Mouse (Mus musculus) liver, embryonic 16.5 days (tissue): Measurements from ENCODE around the gene Cdca5. TPM values are rescaled to one million over a fixed set of nuclear protein-coding genes. Genes with fewer than 3 reads are reported as not detected.

Experiments used
- ATAC-seq: fragments of 200-750 bp; cut with Nextera tagmentation; 2 replicates; pipeline ENCODE4 v1.8.0; 2017; ENCODE audit warnings: low read depth, mild to moderate bottlenecking, moderate number of reproducible peaks, moderate library complexity
- H3K27ac ChIP-seq: fragments of 300-500 bp; sonication (generic); 2 replicates; pipeline ENCODE4 v1.5.1; 2014; ENCODE audit warnings: mild to moderate bottlenecking, low read length
- H3K27me3 ChIP-seq: fragments of 300-500 bp; sonication (generic); 2 replicates; pipeline ENCODE4 v1.6.1; 2014; ENCODE audit warnings: low read depth, low read length, mixed read lengths; ENCODE audit not compliant: control insufficient read depth, insufficient read depth
- H3K36me3 ChIP-seq: fragments of 300-500 bp; sonication (generic); 2 replicates; pipeline ENCODE4 v1.6.1; 2014; ENCODE audit warnings: mild to moderate bottlenecking; ENCODE audit not compliant: control insufficient read depth, insufficient read depth
- H3K4me1 ChIP-seq: fragments of 300-500 bp; sonication (generic); 2 replicates; pipeline ENCODE4 v1.6.1; 2014; ENCODE audit warnings: low read depth, low read length, mixed read lengths; ENCODE audit not compliant: control insufficient read depth
- H3K4me2 ChIP-seq: fragments of 300-500 bp; sonication (generic); 2 replicates; pipeline ENCODE4 v1.6.1; 2014; ENCODE audit warnings: low read depth, low read length, mixed read lengths
- H3K4me3 ChIP-seq: fragments of 300-500 bp; sonication (generic); 2 replicates; pipeline ENCODE4 v1.5.1; 2014; ENCODE audit warnings: low read depth, mild to moderate bottlenecking, low read length
- H3K9ac ChIP-seq: fragments of 300-500 bp; sonication (generic); 2 replicates; pipeline ENCODE4 v1.6.1; 2014; ENCODE audit warnings: low read depth, low read length
- H3K9me3 ChIP-seq: fragments of 300-500 bp; sonication (generic); replicated peaks from 2 replicates; pipeline ENCODE4 v1.6.1; 2016; ENCODE audit warnings: low read length; ENCODE audit not compliant: control insufficient read depth
- WGBS: fragments of 180-500 bp; shearing (Covaris S2); extraction: QIAGEN DNeasy Blood & Tissue Kit; methylation state at CpG from one replicate; pipeline ENCODE4 v1.1.7; 2014; ENCODE audit not compliant: insufficient replicate concordance; 5-methylcytosine and 5-hydroxymethylcytosine counted together
- microRNA-seq: library from miRNA; unstranded; fragments of <30 nt; microRNA quantifications from one replicate; pipeline ENCODE4, GENCODE M21; 2016
- polyA plus RNA-seq: library from polyadenylated mRNA; unstranded; fragments of >200 nt; fragmentation: Nextera tagmentation; extraction: Ambion mirVana; gene quantifications from 2 replicates; pipeline ENCODE4 v1.2.1, GENCODE M21; 2015

The Cdca5 gene
- polyA plus RNA-seq, 1 experiment from 2014 or later, result 28.9 TPM

DNA sequence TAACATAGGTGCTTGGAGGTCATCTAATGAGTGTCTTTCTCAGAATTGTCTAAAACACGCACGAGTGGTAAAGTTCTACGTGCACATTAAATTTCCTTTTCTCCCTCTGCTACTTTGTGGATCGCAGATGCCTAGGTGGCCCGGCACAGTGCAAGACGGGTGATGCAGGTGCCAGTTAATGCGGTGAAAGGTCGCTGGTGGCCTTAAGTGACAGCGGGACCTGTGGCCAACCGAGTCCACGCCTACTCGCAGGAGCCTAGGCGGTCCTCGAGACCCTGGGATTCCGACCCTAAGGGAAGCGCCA, 55.5 kb downstream of the Cdca5 start:
- no peak for ATAC-seq
- Histone ChIP-seq H3K36me3 (peaks cover 3% of the 10 kb centered on the region; the same call in 1 of the 2 replicates), H3K27ac (peak overlapping the region; percentile 99), H3K9me3 (no peaks in the 10 kb centered on the region), H3K4me1 (peaks cover 13% of the 10 kb centered on the region), H3K9ac (peak overlapping the region; percentile 81), H3K27me3 (no peaks in the 10 kb centered on the region), H3K4me3 (peak overlapping the region; percentile 75), H3K4me2 (peak overlapping the region; percentile 98)
- WGBS, result 4% methylated on average over 16 of the region's 16 CpGs

DNA sequence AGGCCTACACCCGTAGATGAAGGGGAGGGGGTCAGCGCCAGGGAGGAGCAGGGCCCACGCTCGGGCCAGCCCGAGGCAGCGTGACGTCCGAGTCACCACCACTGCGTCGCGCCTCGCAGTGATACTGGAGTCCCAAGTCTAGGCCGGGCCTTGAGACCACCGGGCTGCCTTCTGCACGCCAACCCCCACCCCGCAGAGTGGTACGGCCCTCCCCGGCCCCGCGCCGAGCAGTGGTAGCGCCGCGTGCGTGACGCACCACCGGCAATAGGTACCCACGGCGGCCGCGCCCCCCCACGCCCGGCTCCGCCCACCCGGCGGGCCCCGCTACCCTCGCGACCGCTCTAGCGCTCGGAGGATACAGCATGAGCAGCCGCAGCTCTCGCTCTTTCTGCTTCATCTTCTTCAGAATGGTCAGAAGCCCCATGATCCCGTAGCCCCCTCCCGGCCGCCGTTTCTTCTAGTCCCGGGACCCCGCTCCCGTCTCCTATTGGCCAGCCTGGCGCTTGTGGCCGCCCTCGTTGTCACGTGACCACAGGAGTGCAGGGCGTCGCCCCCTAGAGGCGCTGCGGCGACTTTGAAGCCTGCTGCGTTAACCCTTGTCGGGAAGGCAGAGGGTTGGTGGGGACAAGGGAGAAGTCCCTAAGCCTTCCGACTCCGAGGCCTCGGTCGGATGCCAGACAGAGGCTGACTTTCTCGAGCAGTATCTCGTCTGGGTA, 56.1 kb downstream of the Cdca5 start, which contains the start of gene Batf2:
Gene Batf2, plus strand, starts transcription at position 306 of the 716 bp plus-strand sequence.
- peak; percentile 91 for ATAC-seq
- H3K27ac ChIP-seq, result peak within 1 kb of the TSS; percentile 99
- H3K9ac ChIP-seq, result peak within 1 kb of the TSS; percentile 81
- H3K4me2 ChIP-seq, result peak within 1 kb of the TSS; percentile 98
- no peaks in the 10 kb centered on the region for H3K9me3 ChIP-seq
- H3K27me3 ChIP-seq, result no peaks in the 10 kb centered on the region
- WGBS, result under 1% methylated on average over 67 of the region's 68 CpGs
- peaks cover 13% of the 10 kb centered on the region for H3K4me1 ChIP-seq
- peak within 1 kb of the TSS; percentile 75 for H3K4me3 ChIP-seq
- H3K36me3 ChIP-seq, result peaks cover 3% of the 10 kb centered on the region; the same call in 1 of the 2 replicates

DNA sequence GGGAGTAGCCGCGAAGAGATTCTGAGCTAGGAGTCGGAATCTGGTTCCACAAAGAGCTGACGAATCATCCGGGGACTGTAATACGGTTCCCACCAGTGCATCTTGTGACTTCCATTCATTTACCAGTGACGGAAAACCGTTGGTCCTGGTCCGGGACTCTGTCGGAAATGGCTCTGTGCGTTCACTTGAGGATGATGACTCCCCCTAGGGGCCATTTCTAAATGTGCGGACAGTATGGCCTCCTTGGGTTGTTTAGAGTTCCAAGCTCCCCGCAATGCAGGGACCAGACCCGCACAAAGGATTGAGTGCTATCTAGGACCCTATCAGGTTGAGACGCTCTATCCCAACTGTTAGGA, 56.6 kb downstream of the Cdca5 start, which contains the start of gene Arl2:
Gene Arl2, minus strand, starts transcription at position 155 of the 356 bp plus-strand sequence.
- ATAC-seq, result peak; percentile 67
- Histone ChIP-seq H3K27ac (peak within 1 kb of the TSS; percentile 99), H3K36me3 (peaks cover 3% of the 10 kb centered on the region; the same call in 1 of the 2 replicates)

More for the DNA sequence above, 56.6 kb downstream of the Cdca5 start, which contains the start of gene Arl2:
- Histone ChIP-seq H3K9ac (peak within 1 kb of the TSS; percentile 81), H3K4me1 (peaks cover 13% of the 10 kb centered on the region), H3K4me3 (peak within 1 kb of the TSS; percentile 75), H3K9me3 (no peaks in the 10 kb centered on the region), H3K4me2 (peak within 1 kb of the TSS; percentile 98), H3K27me3 (no peaks in the 10 kb centered on the region)
- WGBS, result under 1% methylated on average over 15 of the region's 15 CpGs

Small RNA genes within 50 kb of the gene (microRNA-seq; reads per million reads assigned to microRNA genes)
- gene Mir6988, result 0.74 reads per million

Other genes with a start within 250 kb of the Cdca5 start
- gene Frmd8, start 209.7 kb upstream of the Cdca5 start, polyA plus RNA-seq, result 13.9 and 14.0 TPM in 2 replicates
- 6.3 and 6.9 TPM in 2 replicates for gene Slc25a45, start 207.2 kb upstream of the Cdca5 start, polyA plus RNA-seq
- gene Tigd3, start 190.8 kb upstream of the Cdca5 start, polyA plus RNA-seq, result 2.3 and 2.6 TPM in 2 replicates
- 48.4 and 52.8 TPM in 2 replicates for gene Dpf2, start 172.0 kb upstream of the Cdca5 start, polyA plus RNA-seq
- gene Cdc42ep2, start 160.2 kb upstream of the Cdca5 start, polyA plus RNA-seq, result 2.9 and 3.6 TPM in 2 replicates
- gene Pola2, start 120.8 kb upstream of the Cdca5 start, polyA plus RNA-seq, result 47.2 and 48.6 TPM in 2 replicates
- 0.06 TPM in 2 replicates for gene Slc22a20, start 98.8 kb upstream of the Cdca5 start, polyA plus RNA-seq
- 22.2 and 23.4 TPM in 2 replicates for gene Capn1, start 69.1 kb upstream of the Cdca5 start, polyA plus RNA-seq
- gene Syvn1, start 38.4 kb upstream of the Cdca5 start, polyA plus RNA-seq, result 14.4 and 19.0 TPM in 2 replicates
- gene Mrpl49, start 27.2 kb upstream of the Cdca5 start, polyA plus RNA-seq, result 37.4 and 38.5 TPM in 2 replicates
- 440 and 454 TPM in 2 replicates for gene Fau, start 27.1 kb upstream of the Cdca5 start, polyA plus RNA-seq
- gene Znhit2, start 23.8 kb upstream of the Cdca5 start, polyA plus RNA-seq, result 15.3 and 17.7 TPM in 2 replicates
- 48.0 and 53.7 TPM in 2 replicates for gene Tm7sf2, start 16.6 kb upstream of the Cdca5 start, polyA plus RNA-seq
- gene Vps51, start 7.8 kb upstream of the Cdca5 start, polyA plus RNA-seq, result 27.8 and 28.9 TPM in 2 replicates
- gene Tmem262, start 5.0 kb upstream of the Cdca5 start, polyA plus RNA-seq, result not detected in 2 replicates
- gene Gm28374, start 2.7 kb upstream of the Cdca5 start, polyA plus RNA-seq, result 0.38 and 0.41 TPM in 2 replicates
- gene Zfpl1, start within 50 bp of the Cdca5 start, polyA plus RNA-seq, result 19.2 and 21.8 TPM in 2 replicates
- gene AC131692.1, start 9.4 kb downstream of the Cdca5 start, polyA plus RNA-seq, result 0.20 and 0.48 TPM in 2 replicates
- gene Naaladl1, start 20.8 kb downstream of the Cdca5 start, polyA plus RNA-seq, result 2.5 TPM in 2 replicates
- 16.5 and 16.8 TPM in 2 replicates for gene Sac3d1, start 33.7 kb downstream of the Cdca5 start, polyA plus RNA-seq
- gene Snx15, start 43.3 kb downstream of the Cdca5 start, polyA plus RNA-seq, result 54.8 and 61.2 TPM in 2 replicates
- 0.09 and 0.66 TPM in 2 replicates for gene Batf2, start 56.0 kb downstream of the Cdca5 start, polyA plus RNA-seq
- gene Arl2, start 56.6 kb downstream of the Cdca5 start, polyA plus RNA-seq, result 23.5 and 25.1 TPM in 2 replicates
- gene Majin, start 99.4 kb downstream of the Cdca5 start, polyA plus RNA-seq, result not detected in 2 replicates
- gene Gpha2, start 141.4 kb downstream of the Cdca5 start, polyA plus RNA-seq, result not detected in 2 replicates
- 3.5 and 3.7 TPM in 2 replicates for gene Ppp2r5b, start 150.9 kb downstream of the Cdca5 start, polyA plus RNA-seq
- gene Atg2a, start 156.7 kb downstream of the Cdca5 start, polyA plus RNA-seq, result 4.9 and 6.1 TPM in 2 replicates
- 62.1 and 68.6 TPM in 2 replicates for gene Ehd1, start 191.7 kb downstream of the Cdca5 start, polyA plus RNA-seq
- 0.34 and 0.40 TPM in 2 replicates for gene Cdc42bpg, start 221.5 kb downstream of the Cdca5 start, polyA plus RNA-seq
- gene Men1, start 250.0 kb downstream of the Cdca5 start, polyA plus RNA-seq, result 19.5 and 21.0 TPM in 2 replicates